In the genomic region with DNA sequence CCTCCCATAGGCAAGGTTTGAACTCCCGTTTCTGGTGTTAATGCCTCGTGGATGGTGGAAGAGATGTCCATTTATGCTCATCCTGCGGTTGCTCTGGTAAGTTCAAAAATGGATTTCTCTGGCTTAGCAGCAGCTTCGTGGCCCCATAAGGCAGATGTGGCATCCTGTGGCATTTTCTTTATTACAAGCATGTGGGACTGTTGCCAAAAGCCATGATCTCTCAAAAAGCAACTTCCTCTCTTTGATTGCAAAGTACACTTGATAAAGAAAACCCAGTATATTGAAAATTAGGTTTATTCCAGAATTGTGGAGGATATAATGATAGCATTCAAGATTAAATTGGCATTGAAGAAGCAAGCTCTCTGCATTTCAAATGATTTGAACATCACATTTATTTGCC, we compare ENCODE assay signal across 25 mouse cellular contexts. TPM values are rescaled to one million over a fixed set of nuclear protein-coding genes. Genes with fewer than 3 reads are reported as not detected.
"Had no signal": no experiment of that assay in that cellular context is flagged by ENCODE, and none has a peak within 500 bp of the region (broad histone marks: within the 10 kb centered on the region; RNA-seq: fewer than 3 reads in every experiment).

No protein-coding gene starts in this region.

- H3K9me3 ChIP-seq: stomach, embryonic 15.5 days had no signal

- H3K27me3 ChIP-seq: neural tube, embryonic 13.5 days; neural tube, embryonic 15.5 days; stomach, embryonic 15.5 days had no signal

- H3K36me3 ChIP-seq: neural tube, embryonic 13.5 days; neural tube, embryonic 15.5 days; stomach, embryonic 15.5 days had no signal

- DNase-seq: retina, postnatal 1 day; right cerebral cortex, adult 18-20 months; right cerebral cortex, postnatal 14 days; right cerebral cortex, postnatal 25 days; right cerebral cortex, postnatal 4 days; spleen, adult 18-20 months; thymus, adult 18-20 months; thymus, adult 2 months; thymus, postnatal 14 days; thymus, postnatal 25 days; thymus, postnatal 36 days; thymus, postnatal 4 days had no signal

- H3K4me3 ChIP-seq: neural tube, embryonic 13.5 days; neural tube, embryonic 15.5 days; stomach, embryonic 15.5 days had no signal

- H3K27ac ChIP-seq: neural tube, embryonic 13.5 days; neural tube, embryonic 15.5 days; stomach, embryonic 15.5 days; stomach, postnatal 0 days had no signal

- H3K9ac ChIP-seq: neural tube, embryonic 13.5 days; neural tube, embryonic 15.5 days; stomach, embryonic 15.5 days had no signal

- H3K4me1 ChIP-seq: neural tube, embryonic 13.5 days; neural tube, embryonic 15.5 days; stomach, embryonic 15.5 days had no signal

RNA-seq across cellular contexts. Expression of a gene that starts 20.7 kb away (rescaled TPM):
- polyA plus RNA-seq: neural tube, embryonic 13.5 days; neural tube, embryonic 14.5 days; neural tube, embryonic 15.5 days; small intestine, adult 2 months; spleen, adult 2 months; stomach, embryonic 14.5 days; stomach, embryonic 15.5 days; stomach, embryonic 16.5 days; stomach, postnatal 0 days; testis, adult 2 months; thymus, adult 2 months; thymus, postnatal 0 days; urinary bladder, adult 2 months had no signal

RNA-seq across cellular contexts. Expression of a gene that starts 29.8 kb away (rescaled TPM):
- total RNA-seq: neutrophil, adult 5-6 weeks had no signal
- polyA plus RNA-seq: neural tube, embryonic 13.5 days; neural tube, embryonic 14.5 days; neural tube, embryonic 15.5 days; small intestine, adult 2 months; spleen, adult 2 months; stomach, embryonic 14.5 days; stomach, embryonic 15.5 days; stomach, embryonic 16.5 days; stomach, postnatal 0 days; testis, adult 2 months; thymus, adult 2 months; thymus, postnatal 0 days; urinary bladder, adult 2 months had no signal
